Comparison of ENCODE assay signal across 8 mouse cellular contexts in genomic region chr6:7845680-7846017, GRCm38 (mm10). TPM values are rescaled to one million over a fixed set of nuclear protein-coding genes. Genes with fewer than 3 reads are reported as not detected.
DNase-seq lines count a peak whose midpoint lies in the region; ATAC-seq lines count a peak whose summit lies in the region.

No protein-coding gene starts in this region.

- peak overlapping the region; percentile 88 for H3K4me3 ChIP-seq in kidney, embryonic 15.5 days (replicated peaks)
- H3K4me3 ChIP-seq in hindbrain, embryonic 12.5 days = peak overlapping the region; percentile 79
- peak overlapping the region; percentile 84 for H3K4me3 ChIP-seq in midbrain, embryonic 12.5 days

- no peak overlapping the region for H3K27ac ChIP-seq in kidney, embryonic 15.5 days
- no peak overlapping the region for H3K27ac ChIP-seq in hindbrain, embryonic 12.5 days
- H3K27ac ChIP-seq in midbrain, embryonic 12.5 days (replicated peaks) = no peak overlapping the region

- no peaks in the 10 kb centered on the region for H3K27me3 ChIP-seq in kidney, embryonic 15.5 days
- no peaks in the 10 kb centered on the region for H3K27me3 ChIP-seq in hindbrain, embryonic 12.5 days
- H3K27me3 ChIP-seq in midbrain, embryonic 12.5 days = no peaks in the 10 kb centered on the region

- DNase-seq in kidney, adult 18-20 months = no peak
- DNase-seq in NIH3T3 (ENCODE audit: low read depth) = peak; percentile 27
- no peak for DNase-seq in cerebellum, adult 11-12 months
- no peak for DNase-seq in urinary bladder, postnatal 10 days (ENCODE audit: low spot score)
- no peak for DNase-seq in right cerebral cortex, postnatal 4 days

- H3K4me2 ChIP-seq in kidney, embryonic 15.5 days = peak overlapping the region; percentile 65
- peak overlapping the region; percentile 58 for H3K4me2 ChIP-seq in hindbrain, embryonic 12.5 days (replicated peaks)
- H3K4me2 ChIP-seq in midbrain, embryonic 12.5 days (replicated peaks) = peak overlapping the region; percentile 67

- H3K4me1 ChIP-seq in kidney, embryonic 15.5 days = peaks cover 30% of the 10 kb centered on the region
- peaks cover 11% of the 10 kb centered on the region; the same call in 1 of the 2 replicates for H3K4me1 ChIP-seq in hindbrain, embryonic 12.5 days
- H3K4me1 ChIP-seq in midbrain, embryonic 12.5 days = 0 out of 2 replicates have a peak, but pooled peaks cover 6% of the 10 kb centered on the region

- 12% methylated on average over 6 of the region's 6 CpGs for WGBS in kidney, embryonic 15.5 days
- 30% methylated on average over 6 of the region's 6 CpGs for WGBS in hindbrain, embryonic 12.5 days
- 31% methylated on average over 6 of the region's 6 CpGs for WGBS in midbrain, embryonic 12.5 days

- no peaks in the 10 kb centered on the region for H3K9me3 ChIP-seq in kidney, embryonic 15.5 days (replicated peaks)
- H3K9me3 ChIP-seq in hindbrain, embryonic 12.5 days (replicated peaks) = no peaks in the 10 kb centered on the region
- H3K9me3 ChIP-seq in midbrain, embryonic 12.5 days = no peaks in the 10 kb centered on the region

- H3K36me3 ChIP-seq in kidney, embryonic 15.5 days = no peaks in the 10 kb centered on the region
- no peaks in the 10 kb centered on the region for H3K36me3 ChIP-seq in hindbrain, embryonic 12.5 days
- H3K36me3 ChIP-seq in midbrain, embryonic 12.5 days = no peaks in the 10 kb centered on the region

- ATAC-seq in kidney, embryonic 15.5 days (replicated peaks; ENCODE audit: low FRiP score) = no peak
- ATAC-seq in hindbrain, embryonic 12.5 days (ENCODE audit: low FRiP score) = no peak
- ATAC-seq in midbrain, embryonic 12.5 days (ENCODE audit: low FRiP score, low read depth) = no peak

- 0 out of 2 replicates have a peak overlapping the region, but pooled peaks have one; percentile 89 for H3K9ac ChIP-seq in kidney, embryonic 15.5 days
- H3K9ac ChIP-seq in hindbrain, embryonic 12.5 days = no peak overlapping the region
- H3K9ac ChIP-seq in midbrain, embryonic 12.5 days (replicated peaks) = no peak overlapping the region

RNA-seq across cellular contexts. Expression of gene C1galt1, which starts 1.0 kb away (rescaled TPM):
- 3.0 and 3.1 TPM in 2 replicates for polyA plus RNA-seq in kidney, embryonic 15.5 days (2015; fragmentation: Nextera tagmentation; extraction: Ambion mirVana)
- 2.0 and 2.5 TPM in 2 replicates for polyA plus RNA-seq in hindbrain, embryonic 12.5 days (2016; fragmentation: Nextera tagmentation; extraction: Ambion mirVana)
- 1.4 and 1.5 TPM in 2 replicates for polyA plus RNA-seq in midbrain, embryonic 12.5 days (2016; fragmentation: Nextera tagmentation; extraction: Ambion mirVana)
